Mouse (Mus musculus) hindbrain, embryonic 10.5 days (tissue): Measurements from ENCODE around the gene Sox18. TPM values are rescaled to one million over a fixed set of nuclear protein-coding genes. Genes with fewer than 3 reads are reported as not detected.

Experiments
- DNase-seq: peaks from one replicate; pipeline ENCODE4 v3.0.0-alpha.2; 2017; ENCODE audit warnings: low spot score
- H3K27ac ChIP-seq: fragments of 300-500 bp; sonication (generic); 2 replicates; pipeline ENCODE4 v1.5.1; 2016; ENCODE audit warnings: mild to moderate bottlenecking, moderate library complexity
- H3K27me3 ChIP-seq: fragments of 300-500 bp; sonication (generic); 2 replicates; pipeline ENCODE4 v1.6.1; 2016; ENCODE audit warnings: mild to moderate bottlenecking; ENCODE audit not compliant: poor library complexity, insufficient read depth, severe bottlenecking
- H3K36me3 ChIP-seq: fragments of 300-500 bp; sonication (generic); 2 replicates; pipeline ENCODE4 v1.6.1; 2016; ENCODE audit warnings: mild to moderate bottlenecking, moderate library complexity
- H3K4me1 ChIP-seq: fragments of 300-500 bp; sonication (generic); replicated peaks from 2 replicates; pipeline ENCODE4 v1.6.1; 2016; ENCODE audit warnings: mild to moderate bottlenecking
- H3K4me3 ChIP-seq: fragments of 300-500 bp; sonication (generic); 2 replicates; pipeline ENCODE4 v1.5.1; 2016; ENCODE audit warnings: mild to moderate bottlenecking, moderate library complexity
- H3K9me3 ChIP-seq: fragments of 300-500 bp; sonication (generic); 2 replicates; pipeline ENCODE4 v1.6.1; 2016; ENCODE audit warnings: mild to moderate bottlenecking, moderate library complexity
- WGBS: fragments of 180-500 bp; shearing (Covaris S2); methylation state at CpG from one replicate; pipeline ENCODE4 v1.1.7; 2016; 5-methylcytosine and 5-hydroxymethylcytosine counted together
- polyA plus RNA-seq: library from polyadenylated mRNA; unstranded; fragments of >200 nt; fragmentation: Nextera tagmentation; extraction: Ambion mirVana; gene quantifications from 2 replicates; pipeline ENCODE4 v1.2.1, GENCODE M21; 2016

The Sox18 gene
- polyA plus RNA-seq, 1 experiment from 2014 or later = 21.4 TPM

GRCm38 (mm10) chr2:181678780-181679179 is 7.3 kb upstream of the Sox18 start:
- no peaks in the 10 kb centered on the region for H3K9me3 ChIP-seq
- peaks cover 60% of the 10 kb centered on the region for H3K4me1 ChIP-seq
- H3K36me3 ChIP-seq = no peaks in the 10 kb centered on the region
- 50% methylated on average over 1 of the region's 1 CpGs for WGBS
- peaks cover 16% of the 10 kb centered on the region for H3K27me3 ChIP-seq
- no peak overlapping the region for H3K4me3 ChIP-seq
- DNase-seq = peak; percentile 74
- no peak overlapping the region for H3K27ac ChIP-seq

- WGBS = 53% methylated on average over 3 of the region's 3 CpGs
- peak overlapping the region; percentile 86 for H3K27ac ChIP-seq
- H3K36me3 ChIP-seq = no peaks in the 10 kb centered on the region
- peaks cover 70% of the 10 kb centered on the region for H3K4me1 ChIP-seq
- H3K4me3 ChIP-seq = no peak overlapping the region
- DNase-seq = no peak
- peaks cover 27% of the 10 kb centered on the region for H3K27me3 ChIP-seq
- no peaks in the 10 kb centered on the region for H3K9me3 ChIP-seq
Observed at GRCm38 (mm10) chr2:181677755-181678098, 6.3 kb upstream of the Sox18 start.

GRCm38 (mm10) chr2:181677096-181677754 is 5.8 kb upstream of the Sox18 start:
- peak overlapping the region; percentile 86 for H3K27ac ChIP-seq
- DNase-seq = no peak
- H3K9me3 ChIP-seq = no peaks in the 10 kb centered on the region
- WGBS = 54% methylated on average over 5 of the region's 5 CpGs
- peaks cover 74% of the 10 kb centered on the region for H3K4me1 ChIP-seq
- H3K4me3 ChIP-seq = no peak overlapping the region
- H3K27me3 ChIP-seq = peaks cover 32% of the 10 kb centered on the region
- no peaks in the 10 kb centered on the region for H3K36me3 ChIP-seq

- Histone ChIP-seq H3K4me3 (no peak overlapping the region), H3K36me3 (no peaks in the 10 kb centered on the region), H3K27ac (peak overlapping the region; percentile 86), H3K27me3 (peaks cover 40% of the 10 kb centered on the region), H3K4me1 (peaks cover 78% of the 10 kb centered on the region), H3K9me3 (no peaks in the 10 kb centered on the region)
- WGBS = 27% methylated on average over 2 of the region's 2 CpGs
- peak; percentile 42 for DNase-seq
Observed at GRCm38 (mm10) chr2:181676424-181676823, 5.0 kb upstream of the Sox18 start.

- DNase-seq = peak; percentile 74
- Histone ChIP-seq H3K27me3 (peaks cover 44% of the 10 kb centered on the region), H3K36me3 (no peaks in the 10 kb centered on the region), H3K4me3 (peak overlapping the region; percentile 39), H3K4me1 (peaks cover 78% of the 10 kb centered on the region), H3K27ac (peak overlapping the region; percentile 86), H3K9me3 (no peaks in the 10 kb centered on the region)
- under 1% methylated on average over 14 of the region's 14 CpGs for WGBS
Observed at GRCm38 (mm10) chr2:181675454-181675853, 4.0 kb upstream of the Sox18 start.

GRCm38 (mm10) chr2:181674934-181675333 is 3.5 kb upstream of the Sox18 start:
- peaks cover 80% of the 10 kb centered on the region for H3K4me1 ChIP-seq

GRCm38 (mm10) chr2:181673501-181673900 is 2.1 kb upstream of the Sox18 start:
- Histone ChIP-seq H3K36me3 (no peaks in the 10 kb centered on the region), H3K27me3 (peaks cover 63% of the 10 kb centered on the region), H3K9me3 (no peaks in the 10 kb centered on the region), H3K27ac (peak overlapping the region; percentile 1; the same call in 1 of the 2 replicates), H3K4me1 (peaks cover 70% of the 10 kb centered on the region), H3K4me3 (no peak overlapping the region)
- peak; percentile 55 for DNase-seq
- WGBS = 50% methylated on average over 1 of the region's 1 CpGs

More at GRCm38 (mm10) chr2:181674934-181675333, 3.5 kb upstream of the Sox18 start:
- no peaks in the 10 kb centered on the region for H3K36me3 ChIP-seq
- H3K27ac ChIP-seq = peak overlapping the region; percentile 86; the same call in 1 of the 2 replicates
- no peaks in the 10 kb centered on the region for H3K9me3 ChIP-seq
- H3K27me3 ChIP-seq = peaks cover 49% of the 10 kb centered on the region
- no peak overlapping the region for H3K4me3 ChIP-seq
- WGBS = 75% methylated on average over 4 of the region's 4 CpGs
- DNase-seq = no peak

- Histone ChIP-seq H3K27me3 (peaks cover 78% of the 10 kb centered on the region), H3K9me3 (no peaks in the 10 kb centered on the region)
Observed at GRCm38 (mm10) chr2:181671984-181672383, 544 bp upstream of the Sox18 start.

GRCm38 (mm10) chr2:181670913-181671311 is 528 bp downstream of the Sox18 start:
- whole genome bisulfite sequencing = 2% methylated on average over 41 of the region's 41 CpGs
- peak overlapping the region; percentile 70 for H3K27ac ChIP-seq
- H3K9me3 ChIP-seq = no peaks in the 10 kb centered on the region
- H3K36me3 ChIP-seq = no peaks in the 10 kb centered on the region
- no peak for DNase-seq
- H3K27me3 ChIP-seq = peaks cover 78% of the 10 kb centered on the region
- peak overlapping the region; percentile 54 for H3K4me3 ChIP-seq
- H3K4me1 ChIP-seq = peaks cover 55% of the 10 kb centered on the region

More at GRCm38 (mm10) chr2:181671984-181672383, 544 bp upstream of the Sox18 start:
- no peak for DNase-seq
- WGBS = 25% methylated on average over 7 of the region's 7 CpGs
- no peak overlapping the region for H3K27ac ChIP-seq
- H3K4me3 ChIP-seq = peak overlapping the region; percentile 54; the same call in 1 of the 2 replicates
- no peaks in the 10 kb centered on the region for H3K36me3 ChIP-seq
- H3K4me1 ChIP-seq = peaks cover 66% of the 10 kb centered on the region

GRCm38 (mm10) chr2:181670285-181670912 is 1.0 kb downstream of the Sox18 start:
- H3K4me1 ChIP-seq = peaks cover 50% of the 10 kb centered on the region
- WGBS = 3% methylated on average over 56 of the region's 56 CpGs
- H3K27me3 ChIP-seq = peaks cover 78% of the 10 kb centered on the region
- H3K27ac ChIP-seq = peak overlapping the region; percentile 36
- H3K9me3 ChIP-seq = no peaks in the 10 kb centered on the region
- peak overlapping the region; percentile 54 for H3K4me3 ChIP-seq
- peak; percentile 51 for DNase-seq
- no peaks in the 10 kb centered on the region for H3K36me3 ChIP-seq

- Histone ChIP-seq H3K4me3 (no peak overlapping the region), H3K36me3 (peaks cover 5% of the 10 kb centered on the region; the same call in 1 of the 2 replicates), H3K4me1 (peaks cover 29% of the 10 kb centered on the region), H3K27ac (0 out of 2 replicates have a peak overlapping the region, but pooled peaks have one; percentile 2), H3K9me3 (no peaks in the 10 kb centered on the region), H3K27me3 (peaks cover 12% of the 10 kb centered on the region)
- no peak for DNase-seq
- WGBS = 24% methylated on average over 4 of the region's 4 CpGs
Observed at GRCm38 (mm10) chr2:181663298-181663630, 8.2 kb downstream of the Sox18 start.

- WGBS = 85% methylated on average over 3 of the region's 3 CpGs
- DNase-seq = no peak
- H3K27ac ChIP-seq = 0 out of 2 replicates have a peak overlapping the region, but pooled peaks have one; percentile 13
- peaks cover 8% of the 10 kb centered on the region; the same call in 1 of the 2 replicates for H3K36me3 ChIP-seq
- peaks cover 7% of the 10 kb centered on the region for H3K27me3 ChIP-seq
- H3K4me1 ChIP-seq = peaks cover 29% of the 10 kb centered on the region
- H3K9me3 ChIP-seq = no peaks in the 10 kb centered on the region
- no peak overlapping the region for H3K4me3 ChIP-seq
Observed at GRCm38 (mm10) chr2:181662620-181663297, 8.7 kb downstream of the Sox18 start.

GRCm38 (mm10) chr2:181659609-181660055 is 11.8 kb downstream of the Sox18 start:
- peaks cover 39% of the 10 kb centered on the region for H3K36me3 ChIP-seq
- H3K27me3 ChIP-seq = no peaks in the 10 kb centered on the region
- peaks cover 29% of the 10 kb centered on the region for H3K4me1 ChIP-seq
- no peak overlapping the region; the same call in 1 of the 2 replicates for H3K27ac ChIP-seq
- WGBS = 12% methylated on average over 9 of the region's 9 CpGs
- DNase-seq = peak; percentile 73
- H3K9me3 ChIP-seq = no peaks in the 10 kb centered on the region
- no peak overlapping the region for H3K4me3 ChIP-seq
